Mouse (Mus musculus): ENCODE data around the gene Dnm1.
A peak's percentile ranks its signal among the peaks of the same experiment; 100 is the strongest.

Dnm1 gene

GRCm38 (mm10) chr2:32282727-32283126 lies 70.4 kb downstream of the Dnm1 start:
- DNase-seq (ENCODE audit: low spot score in 2 of 2) = peak in 1 of 2 experiments; percentile 53

- DNase-seq (ENCODE audit: low spot score in 2 of 2) = no peak
Measured at GRCm38 (mm10) chr2:32282289-32282688, 70.8 kb downstream of the Dnm1 start.

- no peak for DNase-seq (ENCODE audit: low spot score in 2 of 2)
Measured at GRCm38 (mm10) chr2:32275823-32276222, 77.3 kb downstream of the Dnm1 start.

GRCm38 (mm10) chr2:32260635-32261034 lies 92.5 kb downstream of the Dnm1 start:
- DNase-seq (ENCODE audit: low spot score in 2 of 2) = peak; percentile 41 to 73

- DNase-seq (ENCODE audit: low spot score in 2 of 2) = peak; percentile 83 to 84
Measured at GRCm38 (mm10) chr2:32259657-32260417, 93.3 kb downstream of the Dnm1 start, which contains the start of gene Uck1. TSS of gene Uck1 (minus strand) at chr2:32260159.

GRCm38 (mm10) chr2:32258887-32259533 lies 94.1 kb downstream of the Dnm1 start:
- DNase-seq (ENCODE audit: low spot score in 2 of 2) = no peak

Measured in spleen, postnatal 14 days (tissue).